Mouse (Mus musculus) neutrophil, adult 5-6 weeks (primary cell): ENCODE measurements around the gene Tspan8. TPM values are rescaled to one million over a fixed set of nuclear protein-coding genes. Genes with fewer than 3 reads are reported as not detected.
"Not testable (repeated sequence)": the region's sequence is repeated elsewhere in the genome, so short reads cannot be mapped to it uniquely, and the experiment has no call there.

Experiments
- ATAC-seq: fragments of 151-379, 151-347 bp; 2 replicates; pipeline ENCODE4 v1.8.0; 2017; ENCODE audit warnings: mild to moderate bottlenecking, moderate TSS enrichment; ENCODE audit not compliant: insufficient number of reproducible peaks, poor library complexity, low FRiP score, severe bottlenecking; ENCODE audit errors: extremely low read depth
- total RNA-seq: library from RNA; stranded (forward); fragments of 200-1000 nt; gene quantifications from 2 replicates; pipeline ENCODE4 v1.2.3, GENCODE M21; 2017

Gene Tspan8
- total RNA-seq, result 0.93 and 3.4 TPM in 2 replicates

DNA sequence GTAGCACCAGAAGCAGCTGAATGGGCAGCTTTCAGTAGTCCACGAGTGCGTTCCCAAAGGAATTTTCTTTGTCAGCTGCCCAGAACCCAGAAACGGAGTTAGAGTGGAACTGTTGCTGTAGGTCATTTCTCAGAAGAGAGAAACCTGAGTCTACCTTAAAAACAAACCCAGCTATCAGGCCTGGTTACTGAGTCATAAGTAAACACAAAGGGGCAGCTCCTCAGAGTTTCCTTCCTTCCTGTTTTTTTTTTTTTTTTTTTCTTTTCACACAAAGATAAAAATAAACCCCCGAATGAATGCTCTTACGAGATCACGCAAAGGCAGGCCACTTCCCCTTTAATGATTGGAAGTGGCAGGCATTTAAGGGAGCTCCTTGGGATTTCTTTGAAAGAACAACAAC lies at the start of gene Tspan8:
Gene Tspan8, plus strand, starts transcription at position 322 of the 400 bp plus-strand sequence.
- ATAC-seq, result no peak

DNA sequence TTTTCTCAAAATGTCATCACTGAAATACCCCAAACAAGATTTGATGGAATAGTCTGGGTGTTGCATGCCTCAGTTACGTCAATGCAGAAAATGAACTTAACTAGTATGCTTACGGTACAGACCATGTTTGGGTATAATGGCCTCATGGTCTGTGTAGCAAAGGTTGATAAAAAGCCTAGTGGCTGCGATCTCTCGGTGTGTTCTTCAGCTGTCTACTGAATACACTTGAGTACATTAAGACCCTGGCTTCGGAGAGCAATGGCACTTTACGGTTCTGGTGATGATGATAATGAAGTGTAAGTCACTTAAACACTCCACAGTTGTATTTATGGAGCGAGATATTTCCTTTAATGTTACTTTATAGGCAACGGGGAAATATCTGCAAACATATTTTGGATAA lies 46.6 kb upstream of the Tspan8 start:
- no peak for ATAC-seq

DNA sequence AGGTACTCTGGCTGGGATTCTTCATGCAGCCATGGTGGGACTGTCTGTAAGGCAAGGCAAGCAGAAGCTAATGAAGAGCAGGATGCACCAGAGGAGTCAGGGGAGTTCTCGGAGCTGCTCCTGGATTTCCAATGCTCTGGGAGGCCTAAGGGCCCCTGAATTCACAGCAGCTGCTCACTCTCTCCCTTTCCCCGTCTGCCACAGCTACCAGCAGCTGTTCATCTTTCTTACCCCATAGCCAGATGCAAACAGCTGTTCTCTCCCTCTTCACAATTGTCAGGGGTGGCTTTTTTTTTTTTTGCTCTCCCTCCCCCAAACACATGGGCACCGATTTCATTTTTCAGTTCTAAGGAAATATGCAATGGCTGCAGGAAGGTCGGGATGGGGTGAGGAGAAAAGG lies 42.2 kb upstream of the Tspan8 start:
- no peak for ATAC-seq

DNA sequence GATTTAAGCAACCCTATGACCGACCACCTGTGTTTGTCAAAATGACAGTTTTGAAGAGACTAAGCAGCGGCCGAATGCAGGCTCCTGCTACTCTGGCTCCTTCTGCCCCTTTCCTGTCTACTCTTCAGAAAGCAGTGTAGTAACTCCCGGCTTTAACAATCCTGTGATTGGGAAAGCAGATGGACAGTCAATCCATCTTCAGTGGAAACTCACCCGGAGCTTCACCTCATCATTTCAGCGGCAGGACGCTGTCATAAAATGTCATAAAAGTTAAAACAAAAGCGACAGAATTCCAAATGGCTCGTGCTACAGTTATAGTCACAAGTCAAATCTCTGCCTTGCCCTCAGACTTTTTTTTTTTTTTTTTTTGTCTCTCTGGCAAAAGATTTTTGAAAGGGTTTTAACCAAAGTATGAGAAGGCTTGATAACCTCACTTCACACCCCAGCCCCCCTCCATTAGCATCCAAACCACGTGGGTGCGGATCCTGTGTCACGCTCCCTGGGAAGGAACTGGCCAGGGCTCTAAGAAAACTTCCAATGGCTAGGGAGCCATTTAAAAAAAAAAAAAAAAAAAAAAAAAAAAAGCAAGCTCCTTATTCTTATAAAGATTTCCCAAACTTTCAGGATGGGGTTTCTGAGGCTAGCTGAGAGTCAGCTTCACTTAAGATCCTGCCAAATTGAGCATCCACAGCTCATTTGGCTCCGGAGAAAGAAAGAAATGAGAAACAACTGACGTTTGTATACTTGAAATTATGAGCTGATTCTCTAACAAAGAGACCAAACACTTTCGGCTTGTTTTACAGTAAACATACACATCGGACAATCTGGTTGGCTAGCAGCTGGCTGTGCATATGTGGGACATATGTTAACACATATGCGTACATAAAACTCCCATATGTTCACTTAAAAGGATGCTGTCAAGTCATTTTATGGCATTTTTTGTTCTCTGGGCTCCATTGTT lies 40.4 kb upstream of the Tspan8 start:
- ATAC-seq, result no peak

DNA sequence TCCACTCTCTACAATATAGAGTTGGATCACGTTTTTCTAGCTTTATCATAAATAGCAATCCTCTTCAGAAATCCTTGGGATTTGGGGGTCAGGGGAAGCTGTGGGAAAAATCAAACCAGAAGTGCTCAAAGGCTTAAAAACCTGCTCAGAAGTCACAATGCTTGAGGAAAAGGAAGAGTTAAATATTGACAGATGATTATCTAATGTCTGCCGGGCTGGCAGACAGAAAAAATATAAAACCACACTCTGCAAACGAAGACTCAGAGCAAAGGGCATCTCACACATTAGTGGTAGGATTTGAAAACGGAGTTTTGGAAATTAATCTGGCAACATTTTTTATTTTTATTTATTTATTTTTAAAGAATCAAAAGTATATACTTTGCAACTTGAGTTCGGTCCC lies 39.3 kb upstream of the Tspan8 start:
- ATAC-seq, result no peak

DNA sequence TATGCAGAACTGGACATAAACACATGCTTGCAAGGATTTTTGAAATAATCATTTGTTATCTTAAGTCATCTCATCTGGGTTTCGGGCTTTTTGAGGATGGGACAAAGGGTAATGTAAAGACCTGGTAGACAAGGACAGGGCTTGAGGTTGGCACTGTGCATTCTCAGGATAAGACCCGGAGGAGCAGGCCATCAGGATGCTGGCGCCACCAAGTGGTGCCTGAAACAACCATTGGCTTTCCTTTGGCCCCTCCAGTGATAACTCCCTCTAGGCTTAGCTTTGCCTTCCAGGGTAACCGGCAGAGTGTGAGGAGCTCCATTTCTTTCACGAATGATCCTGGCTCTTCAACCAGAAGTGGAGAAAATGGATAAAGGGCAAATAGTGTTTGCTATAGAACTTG lies 38.0 kb upstream of the Tspan8 start:
- no peak for ATAC-seq

DNA sequence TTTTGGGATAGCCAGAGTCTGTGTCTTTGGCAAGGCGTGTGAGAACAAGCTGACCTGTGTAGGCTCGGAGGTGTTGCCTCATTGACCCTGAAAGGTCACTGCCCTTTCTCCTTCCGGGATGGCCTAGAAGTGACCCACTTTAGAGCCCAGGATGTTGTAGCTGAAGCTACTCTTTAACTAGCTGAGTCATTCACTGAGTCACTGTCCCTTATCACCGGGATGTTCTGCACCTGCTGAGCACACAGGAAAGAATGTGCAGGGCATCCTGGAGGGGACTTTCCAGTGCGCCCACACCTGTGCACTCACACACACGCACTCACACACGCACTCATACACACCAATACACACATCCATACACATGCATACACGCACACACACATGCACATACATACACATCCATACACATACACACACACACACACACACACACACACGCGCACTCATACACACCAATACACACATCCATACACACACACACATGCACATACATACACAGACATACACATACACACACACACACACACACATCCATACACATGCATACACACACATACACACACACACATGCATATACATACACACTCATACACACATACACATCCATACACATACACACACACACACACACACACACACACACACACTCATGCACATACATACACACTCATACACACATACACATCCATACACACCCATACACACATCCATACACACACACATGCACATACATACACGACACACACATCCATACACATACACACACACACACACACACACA lies 36.2 kb upstream of the Tspan8 start:
- ATAC-seq, result no peak

DNA sequence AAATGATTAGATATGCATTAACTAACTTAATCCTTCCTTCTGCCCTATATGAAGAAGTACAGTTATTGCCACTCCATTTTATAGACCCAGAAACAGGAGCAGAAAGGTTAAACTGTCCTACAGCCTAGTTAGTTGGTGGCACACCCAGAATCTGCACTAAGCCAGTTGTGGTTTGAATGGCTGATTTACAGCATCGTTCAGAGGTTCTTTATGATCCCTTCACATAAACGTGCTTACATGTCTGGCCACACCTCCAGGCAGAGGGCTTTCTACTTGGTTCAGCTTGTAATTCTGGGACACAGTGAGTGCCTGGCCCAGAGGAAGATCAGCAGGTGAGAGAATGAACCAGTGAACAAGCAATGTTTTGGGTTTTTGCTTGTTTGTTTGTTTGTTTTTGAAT lies 33.4 kb upstream of the Tspan8 start:
- ATAC-seq, result no peak

DNA sequence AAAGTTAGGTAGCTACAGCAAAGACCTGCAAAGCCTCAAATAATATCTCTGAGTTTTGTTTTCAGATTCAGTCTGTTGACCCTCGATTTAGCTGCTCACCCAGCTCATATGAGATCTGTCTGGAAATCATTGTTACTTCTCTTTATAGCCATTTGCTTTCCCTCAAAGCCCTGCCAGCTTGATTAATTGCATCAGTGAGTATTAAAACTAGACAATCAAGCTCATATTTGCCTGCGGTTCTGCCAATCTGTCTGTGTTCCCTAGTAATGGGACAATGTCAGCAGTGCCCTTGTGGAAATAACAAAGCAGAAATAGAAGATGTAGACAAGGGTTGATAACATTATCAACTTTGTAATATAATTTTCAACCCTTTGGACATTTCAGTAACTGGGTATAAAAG lies 25.8 kb upstream of the Tspan8 start:
- no peak for ATAC-seq

DNA sequence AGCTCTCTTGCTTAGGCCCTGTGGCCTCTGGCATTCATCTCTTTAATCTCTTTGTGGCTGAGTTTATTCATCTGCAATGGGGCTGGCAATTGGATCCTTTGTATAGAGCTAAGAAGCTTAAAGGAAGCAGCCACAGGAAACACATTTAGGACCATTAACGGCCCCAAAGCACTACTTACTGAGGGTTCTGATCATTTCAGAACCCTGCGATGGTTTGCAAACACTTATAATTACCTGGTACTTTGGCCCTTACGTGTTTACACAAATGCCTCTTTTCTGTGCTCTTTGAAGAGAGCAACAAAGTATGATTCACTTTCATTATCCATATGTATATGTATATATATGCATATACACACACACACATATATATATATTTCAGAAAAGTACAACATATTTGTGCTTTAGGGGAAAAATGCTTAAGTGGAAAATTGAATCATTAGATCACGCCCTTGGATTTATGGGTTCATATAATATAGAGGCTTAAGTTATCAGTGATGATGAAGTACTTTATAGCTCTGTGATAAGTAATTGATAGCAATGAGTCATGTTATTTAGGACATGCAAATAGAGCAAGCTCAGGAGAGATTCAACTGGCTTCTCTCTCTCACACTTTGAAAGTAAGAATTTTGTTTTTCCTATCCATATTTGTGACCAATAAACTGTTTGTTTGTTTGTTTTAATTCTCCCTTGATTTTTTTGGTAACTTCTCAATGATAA lies 20.4 kb upstream of the Tspan8 start:
- no peak for ATAC-seq

DNA sequence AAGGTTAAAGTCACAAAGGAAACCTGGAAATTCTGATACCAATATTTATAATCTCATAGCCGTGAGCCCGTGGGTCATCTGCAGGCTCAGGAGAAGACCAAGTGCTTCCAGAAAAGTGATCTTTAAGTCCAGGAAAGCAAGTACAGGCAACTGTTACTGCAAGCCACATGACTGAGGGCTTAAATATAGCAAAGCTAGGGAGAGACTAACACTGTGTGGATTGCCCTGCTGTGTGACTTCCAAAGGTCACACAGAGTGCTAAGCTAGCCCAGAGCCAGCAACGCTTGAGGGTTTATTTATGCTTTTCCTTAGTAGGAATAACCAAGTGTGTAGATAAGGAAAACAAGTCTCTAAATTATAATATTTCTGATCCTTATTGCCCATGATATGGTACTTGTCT lies 15.2 kb upstream of the Tspan8 start:
- ATAC-seq, result no peak

DNA sequence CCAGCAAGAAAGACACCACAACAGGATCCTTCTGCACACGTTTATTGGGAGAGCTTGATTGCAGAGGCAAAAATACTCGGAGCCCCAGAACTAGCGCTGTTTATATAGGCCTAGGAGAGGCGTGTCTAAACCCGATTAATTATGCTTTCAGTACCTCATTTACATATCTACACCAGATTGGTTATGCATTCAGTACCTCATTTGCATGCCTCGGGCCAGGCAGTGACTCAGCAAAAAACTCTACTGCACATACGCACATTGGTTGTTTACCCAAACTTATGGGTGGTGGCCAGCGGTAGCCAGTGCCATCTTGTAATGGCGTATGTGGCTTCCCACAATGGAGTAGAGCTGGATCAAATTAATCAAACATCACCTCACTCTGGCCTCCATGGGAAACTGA lies 13.6 kb upstream of the Tspan8 start:
- not testable (repeated sequence) for ATAC-seq

DNA sequence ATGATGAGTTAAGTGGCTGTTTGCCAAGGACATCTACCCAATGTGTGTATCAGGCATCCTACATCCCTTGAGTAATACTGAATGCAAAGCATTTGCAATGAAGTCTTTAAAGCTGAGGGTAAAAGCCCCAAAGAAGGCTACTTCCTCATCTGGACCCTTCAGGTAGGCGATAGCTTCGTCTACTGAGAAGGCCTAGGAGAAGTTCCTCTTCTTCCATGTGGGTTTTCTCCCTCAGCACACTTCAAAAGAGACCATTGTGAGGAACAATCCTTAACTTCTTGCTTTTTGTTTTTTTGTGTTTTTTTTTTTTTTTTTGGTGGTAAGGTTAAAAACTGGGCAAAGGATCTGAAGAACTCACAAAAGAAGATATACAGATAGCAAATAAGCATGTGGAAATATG lies 12.9 kb upstream of the Tspan8 start:
- ATAC-seq, result no peak

DNA sequence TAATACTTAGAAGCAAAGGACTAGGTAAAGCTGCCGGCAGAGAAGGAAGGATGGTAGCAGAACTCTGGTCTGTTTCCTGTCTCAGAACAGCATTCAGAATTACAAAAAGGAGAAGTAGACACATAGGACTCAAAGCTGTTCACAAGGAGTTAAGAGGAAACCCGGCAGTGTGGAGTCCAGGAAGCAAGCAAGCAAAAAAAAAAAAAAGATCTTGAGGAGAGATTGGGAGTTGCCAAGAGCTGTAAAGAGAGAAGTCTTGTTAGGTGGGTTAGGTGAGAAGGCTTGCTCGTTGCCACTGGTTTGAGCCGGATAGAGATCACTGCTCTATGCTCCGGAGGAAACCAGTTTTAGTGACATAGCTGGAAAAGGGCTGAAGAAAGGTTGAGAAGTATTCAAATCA lies 10.6 kb upstream of the Tspan8 start:
- ATAC-seq, result no peak

DNA sequence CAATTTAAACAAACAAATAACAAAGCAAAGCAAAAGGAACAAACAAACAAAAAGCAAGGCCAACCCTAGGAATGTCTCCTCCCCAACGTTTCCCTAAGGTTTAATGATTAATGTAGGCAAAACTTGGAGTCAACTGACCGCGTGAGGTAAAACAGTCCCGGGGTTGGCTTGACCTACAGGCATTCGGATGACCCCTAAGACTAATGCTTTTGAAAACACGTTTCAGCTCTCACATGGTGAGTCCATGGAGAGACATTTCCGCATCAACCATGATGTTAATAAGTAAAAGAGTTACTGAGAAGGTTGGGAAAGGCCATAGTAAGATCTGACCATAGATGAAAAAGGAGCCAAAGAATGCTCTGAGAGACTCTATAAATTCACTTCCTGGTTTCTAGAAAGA lies 7.5 kb upstream of the Tspan8 start:
- ATAC-seq, result no peak

DNA sequence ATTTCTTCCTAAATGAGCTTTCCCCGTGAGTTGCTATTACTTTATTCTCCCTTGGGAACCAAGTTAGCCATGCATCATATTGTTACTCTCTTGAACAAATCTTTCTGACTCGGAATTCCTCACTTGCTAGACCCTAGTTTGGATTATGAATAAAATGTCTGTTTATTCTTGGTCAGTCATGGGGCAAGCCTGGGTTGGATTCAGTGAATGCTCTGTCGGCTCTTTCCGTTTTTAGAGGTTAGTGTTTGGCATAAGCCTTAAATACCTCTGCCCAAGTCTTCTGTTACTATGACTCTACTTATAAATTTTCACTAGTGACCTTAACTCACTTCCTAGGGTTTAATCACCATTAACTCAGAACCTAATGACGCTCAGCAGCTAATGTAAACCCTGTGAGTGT lies 5.1 kb upstream of the Tspan8 start:
- no peak for ATAC-seq

DNA sequence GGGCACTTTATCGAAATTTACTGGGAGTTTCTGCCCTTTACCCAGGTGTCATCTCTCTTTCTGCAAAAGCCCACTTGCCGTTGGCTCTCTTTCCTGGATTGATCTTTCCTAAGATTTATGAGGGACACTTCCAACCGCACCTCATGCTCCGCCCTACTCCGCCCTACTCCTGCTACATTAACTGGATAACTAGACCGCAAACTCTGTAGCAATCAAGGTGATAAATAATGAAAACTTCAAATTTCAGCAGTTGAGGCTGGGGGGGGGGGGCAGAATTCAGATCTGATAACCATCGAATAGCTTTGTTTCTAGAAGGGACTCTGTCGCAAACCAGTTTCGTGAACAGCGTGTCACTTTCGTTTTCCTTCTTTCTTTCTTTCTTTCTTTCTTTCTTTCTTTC lies 1.8 kb upstream of the Tspan8 start:
- no peak for ATAC-seq

DNA sequence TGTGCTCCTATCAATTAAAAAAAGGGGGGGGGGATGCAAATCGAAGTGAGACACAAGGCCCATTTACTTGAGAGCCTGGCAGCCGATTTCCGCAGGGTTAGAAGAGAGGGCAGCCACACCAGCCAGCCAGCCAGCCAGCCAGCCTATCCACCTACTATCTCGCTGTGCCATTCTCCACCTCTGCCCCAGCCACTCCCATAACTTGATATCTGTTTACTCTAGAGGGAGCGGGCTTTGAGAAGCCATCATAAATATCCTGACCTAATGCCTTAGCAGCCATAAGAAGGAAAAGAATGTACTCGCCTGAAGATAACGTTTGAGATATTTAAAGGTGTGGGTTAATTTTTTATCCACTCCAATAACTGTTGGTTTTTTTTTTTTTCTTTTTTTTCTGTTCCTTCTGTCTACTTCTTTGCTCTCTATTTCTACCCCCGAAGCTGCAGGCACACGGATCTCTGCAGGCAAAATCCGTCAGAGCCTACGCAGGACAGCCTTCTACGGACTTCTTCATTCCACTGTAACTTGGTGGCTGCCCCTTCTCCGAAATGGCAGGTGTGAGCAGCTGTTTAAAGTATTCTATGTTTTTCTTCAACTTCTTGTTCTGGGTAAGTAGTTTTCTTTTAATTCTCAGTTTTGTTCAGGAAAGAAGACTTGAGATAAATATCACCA lies 558 bp downstream of the Tspan8 start:
- no peak for ATAC-seq

DNA sequence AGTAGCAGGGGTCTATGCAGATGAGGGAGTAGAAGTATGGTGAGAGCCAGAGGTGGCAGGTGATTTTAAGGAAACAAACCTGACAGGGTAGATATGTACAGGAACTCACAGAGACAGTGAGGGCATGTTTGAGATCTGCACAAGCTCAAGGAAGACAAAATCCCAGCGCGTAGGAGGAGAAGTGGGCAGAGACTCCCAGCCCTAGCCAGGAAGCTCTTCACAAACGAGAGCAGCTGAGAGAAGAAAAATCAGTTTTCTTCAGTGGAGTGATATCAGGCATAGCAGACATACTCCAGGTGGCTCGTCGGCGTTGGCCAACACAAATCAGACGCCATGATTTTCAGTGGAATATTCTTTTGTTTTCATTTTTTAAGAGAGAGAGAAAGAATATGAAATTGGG lies 8.7 kb downstream of the Tspan8 start:
- no peak for ATAC-seq
